Mouse (Mus musculus) embryonic facial prominence, embryonic 11.5 days (tissue): ENCODE data around the gene Lmbr1l. TPM values are rescaled to one million over a fixed set of nuclear protein-coding genes. Genes with fewer than 3 reads are reported as not detected.

Experiments
- ATAC-seq: fragments of 200-750 bp; cut with Nextera tagmentation; replicated peaks from 2 replicates; pipeline ENCODE4 v1.8.0; 2017; ENCODE audit warnings: low read depth; ENCODE audit not compliant: insufficient number of reproducible peaks, low FRiP score, low TSS enrichment
- DNase-seq: peaks from one replicate; pipeline ENCODE4 v3.0.0-alpha.2; 2015; ENCODE audit warnings: low spot score
- H3K27ac ChIP-seq: fragments of 300-500 bp; sonication (generic); replicated peaks from 2 replicates; pipeline ENCODE4 v1.5.1; 2014; ENCODE audit warnings: mild to moderate bottlenecking, low read depth, low read length, control low read depth
- H3K27me3 ChIP-seq: fragments of 300-500 bp; sonication (generic); 2 replicates; pipeline ENCODE4 v1.6.1; 2014; ENCODE audit warnings: mild to moderate bottlenecking, low read length, moderate library complexity, mixed read lengths; ENCODE audit not compliant: control insufficient read depth, insufficient read depth
- H3K36me3 ChIP-seq: fragments of 300-500 bp; sonication (generic); replicated peaks from 2 replicates; pipeline ENCODE4 v1.6.1; 2014; ENCODE audit warnings: low read depth, mild to moderate bottlenecking, low read length, moderate library complexity, mixed read lengths; ENCODE audit not compliant: control insufficient read depth, insufficient read depth
- H3K4me1 ChIP-seq: fragments of 300-500 bp; sonication (generic); 2 replicates; pipeline ENCODE4 v1.6.1; 2014; ENCODE audit warnings: low read length, mixed read lengths; ENCODE audit not compliant: control insufficient read depth, insufficient read depth
- H3K4me2 ChIP-seq: fragments of 300-500 bp; sonication (generic); 2 replicates; pipeline ENCODE4 v1.6.1; 2014; ENCODE audit warnings: low read depth, mild to moderate bottlenecking, control low read depth, low read length, moderate library complexity
- H3K4me3 ChIP-seq: fragments of 300-500 bp; sonication (generic); 2 replicates; pipeline ENCODE4 v1.5.1; 2014; ENCODE audit warnings: low read depth, low read length, control low read depth
- H3K9ac ChIP-seq: fragments of 300-500 bp; sonication (generic); replicated peaks from 2 replicates; pipeline ENCODE4 v1.6.1; 2014; ENCODE audit warnings: mild to moderate bottlenecking, control low read depth, low read length
- H3K9me3 ChIP-seq: fragments of 300-500 bp; sonication (generic); replicated peaks from 2 replicates; pipeline ENCODE4 v1.6.1; 2016; ENCODE audit warnings: mild to moderate bottlenecking, low read length, inconsistent platforms, mixed read lengths; ENCODE audit not compliant: control insufficient read depth
- WGBS: fragments of 180-500 bp; shearing (Covaris S2); extraction: QIAGEN DNeasy Blood & Tissue Kit; methylation state at CpG from one replicate; pipeline ENCODE4 v1.1.7; 2014; 5-methylcytosine and 5-hydroxymethylcytosine counted together
- polyA plus RNA-seq: library from polyadenylated mRNA; unstranded; fragments of >200 nt; fragmentation: Nextera tagmentation; extraction: Ambion mirVana; gene quantifications from 2 replicates; pipeline ENCODE4 v1.2.1, GENCODE M21; 2014

Lmbr1l gene
- polyA plus RNA-seq: 3.9 and 7.1 TPM in 2 replicates

DNA sequence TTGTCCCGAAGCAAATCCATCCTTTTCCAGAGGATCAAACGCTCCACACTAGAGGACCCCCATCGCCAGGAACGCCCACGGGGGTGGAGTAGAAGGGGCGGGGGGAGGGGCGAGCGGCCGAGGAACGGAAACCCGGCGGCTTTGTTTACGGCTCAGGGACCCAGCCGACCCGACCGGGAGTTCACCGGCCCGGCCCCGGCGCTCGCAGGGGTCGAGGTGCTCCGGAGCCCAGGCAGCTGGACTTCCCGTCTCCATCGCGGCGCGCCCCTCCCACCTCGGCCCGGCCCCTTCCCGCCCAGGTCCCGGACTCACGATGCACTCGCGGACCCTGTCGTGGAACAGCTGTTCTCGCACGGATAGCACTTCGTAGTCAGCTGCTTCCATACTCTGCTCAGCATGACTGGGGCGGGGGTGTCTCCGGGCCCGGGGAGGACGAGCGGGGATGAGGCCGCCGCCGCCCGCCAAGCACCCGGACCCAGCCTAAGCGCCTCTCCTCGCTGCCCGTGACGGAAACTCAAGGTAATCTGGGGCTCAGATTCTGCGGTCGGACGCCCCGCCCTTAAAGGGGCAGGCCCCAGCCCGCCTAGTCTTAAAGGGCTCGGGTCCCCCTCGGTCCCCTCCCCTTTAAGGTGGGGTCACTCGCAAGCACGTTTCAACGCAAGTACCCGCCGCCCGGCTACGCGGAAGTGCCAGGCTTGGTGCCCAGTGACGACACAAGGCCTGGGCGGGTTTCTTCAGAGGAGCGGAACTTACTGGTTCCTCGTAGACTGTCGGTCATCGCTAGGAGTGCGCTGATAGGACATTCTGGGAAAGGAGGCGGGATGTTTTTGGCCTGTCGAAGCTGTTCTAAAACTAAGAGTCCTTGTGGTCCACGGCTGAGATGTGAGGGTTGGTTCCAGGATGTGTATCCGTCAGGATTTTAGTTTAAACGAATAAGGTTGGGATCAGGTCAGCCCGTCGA, at the start of gene Lmbr1l:
Gene Lmbr1l, minus strand, starts transcription at position 694 of the 961 bp plus-strand sequence.
- DNase-seq: peak; percentile 100
- H3K9ac ChIP-seq: peak within 1 kb of the TSS; percentile 87
- peak within 1 kb of the TSS; percentile 60 for H3K4me2 ChIP-seq
- no peaks in the 10 kb centered on the region for H3K9me3 ChIP-seq
- no peaks in the 10 kb centered on the region; the same call in 1 of the 2 replicates for H3K36me3 ChIP-seq
- H3K27ac ChIP-seq: peak within 1 kb of the TSS; percentile 86
- peak; percentile 96 for ATAC-seq
- no peaks in the 10 kb centered on the region for H3K4me1 ChIP-seq
- H3K27me3 ChIP-seq: no peaks in the 10 kb centered on the region
- H3K4me3 ChIP-seq: peak within 1 kb of the TSS; percentile 94
- under 1% methylated on average over 82 of the region's 82 CpGs for WGBS

DNA sequence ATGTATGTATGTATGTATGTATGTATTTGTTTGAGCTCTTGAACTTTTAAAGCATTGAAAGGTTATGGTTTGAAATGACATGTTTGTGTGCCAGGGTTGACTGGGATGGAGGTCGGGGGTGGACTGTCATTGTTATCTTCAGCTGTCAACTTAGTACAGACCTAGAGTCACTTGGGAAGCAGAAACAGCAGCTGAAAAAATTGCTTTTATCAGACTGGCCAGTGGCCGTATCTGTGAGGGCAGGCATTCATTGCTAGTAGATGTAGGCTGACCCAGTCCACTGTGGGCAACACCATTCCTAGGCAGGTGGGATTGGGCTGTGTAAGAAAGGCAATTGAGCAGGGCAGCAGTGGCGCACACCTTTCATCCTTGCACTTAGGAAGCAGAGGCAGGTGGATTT, 41.5 kb upstream of the Lmbr1l start:
- no peaks in the 10 kb centered on the region; the same call in 1 of the 2 replicates for H3K27me3 ChIP-seq

DNA sequence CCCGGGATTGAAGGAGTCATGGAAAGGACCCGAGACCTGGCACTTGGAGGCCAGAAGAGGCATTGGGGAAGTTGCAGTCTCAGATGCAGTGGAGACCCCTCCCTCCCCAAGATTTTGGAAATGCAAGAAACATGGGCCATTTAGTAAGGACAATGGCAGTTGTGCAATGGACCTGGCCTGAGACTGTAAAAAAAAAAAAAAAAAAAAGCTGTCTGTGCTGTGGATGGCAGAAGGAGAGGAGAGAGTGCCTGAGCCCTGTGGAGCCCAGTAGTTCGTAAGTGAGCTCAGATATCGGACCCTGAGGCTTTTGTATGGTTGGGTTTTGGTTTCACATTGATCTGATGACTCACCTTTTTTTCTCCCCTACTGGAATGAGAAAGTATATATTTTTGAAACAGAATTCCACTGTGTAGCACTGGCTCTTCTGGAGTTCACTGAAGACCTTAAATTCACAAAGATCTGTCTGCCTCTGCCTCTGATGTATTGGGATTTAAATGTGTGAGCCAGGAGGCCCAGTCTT, 40.9 kb upstream of the Lmbr1l start:
- no peak overlapping the region for H3K4me3 ChIP-seq
- no peak for DNase-seq
- 77% methylated on average over 4 of the region's 4 CpGs for WGBS
- H3K27ac ChIP-seq: no peak overlapping the region
- no peaks in the 10 kb centered on the region for H3K9me3 ChIP-seq
- no peak for ATAC-seq
- no peaks in the 10 kb centered on the region for H3K36me3 ChIP-seq
- H3K27me3 ChIP-seq: no peaks in the 10 kb centered on the region; the same call in 1 of the 2 replicates
- H3K4me2 ChIP-seq: no peak overlapping the region
- H3K9ac ChIP-seq: no peak overlapping the region
- no peaks in the 10 kb centered on the region for H3K4me1 ChIP-seq

More for the DNA sequence above, 41.5 kb upstream of the Lmbr1l start:
- Histone ChIP-seq H3K4me2 (no peak overlapping the region), H3K9ac (no peak overlapping the region), H3K9me3 (no peaks in the 10 kb centered on the region), H3K4me1 (no peaks in the 10 kb centered on the region), H3K4me3 (no peak overlapping the region), H3K27ac (no peak overlapping the region), H3K36me3 (no peaks in the 10 kb centered on the region)
- ATAC-seq: no peak
- WGBS: 78% methylated on average over 3 of the region's 3 CpGs
- DNase-seq: no peak

DNA sequence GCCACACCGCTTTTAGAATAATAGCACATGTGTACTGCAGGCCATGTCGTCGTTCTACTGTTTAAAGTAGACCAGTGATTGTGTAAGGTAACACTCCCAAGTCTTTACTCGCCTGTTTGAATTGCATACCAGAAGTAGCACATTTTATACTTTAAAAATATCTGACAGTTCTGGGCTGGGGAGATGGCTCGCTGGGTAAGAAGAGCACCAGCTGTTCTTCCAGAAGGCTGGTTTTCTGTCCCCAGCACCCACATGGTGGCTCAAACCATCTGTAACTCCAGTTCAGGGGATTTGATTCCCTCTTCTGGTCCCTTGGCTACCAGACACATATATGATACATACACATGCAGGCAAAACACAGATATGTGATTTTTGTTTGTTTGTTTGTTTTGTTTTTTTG, 39.4 kb upstream of the Lmbr1l start:
- no peaks in the 10 kb centered on the region for H3K27me3 ChIP-seq
- no peak overlapping the region for H3K4me3 ChIP-seq
- DNase-seq: no peak
- H3K36me3 ChIP-seq: no peaks in the 10 kb centered on the region
- H3K9me3 ChIP-seq: no peaks in the 10 kb centered on the region
- H3K9ac ChIP-seq: no peak overlapping the region
- H3K27ac ChIP-seq: no peak overlapping the region
- 71% methylated on average over 5 of the region's 5 CpGs for WGBS
- no peaks in the 10 kb centered on the region for H3K4me1 ChIP-seq
- H3K4me2 ChIP-seq: no peak overlapping the region
- no peak for ATAC-seq

DNA sequence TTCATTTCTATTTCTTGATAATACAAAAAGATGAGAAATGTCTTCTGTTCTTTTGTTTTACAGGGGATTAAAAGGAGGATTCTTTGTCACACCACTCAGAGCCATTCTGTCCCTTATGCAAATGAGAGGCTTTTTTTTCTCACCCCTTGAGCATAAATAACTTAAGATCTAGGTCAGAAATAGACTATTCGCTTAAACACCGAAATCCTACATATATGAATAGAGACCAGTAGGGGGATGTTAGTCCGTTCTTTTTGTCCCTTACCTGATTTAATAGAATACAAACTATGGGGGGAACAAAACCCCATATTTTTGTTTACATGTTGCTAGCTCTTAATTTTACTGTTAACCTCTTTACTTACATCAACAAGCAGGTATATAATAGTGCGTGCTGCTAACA, 38.0 kb upstream of the Lmbr1l start:
- 91% methylated on average over 4 of the region's 4 CpGs for WGBS
- Histone ChIP-seq H3K27ac (no peak overlapping the region), H3K9me3 (no peaks in the 10 kb centered on the region), H3K4me1 (no peaks in the 10 kb centered on the region), H3K36me3 (no peaks in the 10 kb centered on the region; the same call in 1 of the 2 replicates), H3K4me3 (no peak overlapping the region), H3K9ac (no peak overlapping the region), H3K4me2 (no peak overlapping the region), H3K27me3 (no peaks in the 10 kb centered on the region)
- no peak for DNase-seq
- no peak for ATAC-seq

DNA sequence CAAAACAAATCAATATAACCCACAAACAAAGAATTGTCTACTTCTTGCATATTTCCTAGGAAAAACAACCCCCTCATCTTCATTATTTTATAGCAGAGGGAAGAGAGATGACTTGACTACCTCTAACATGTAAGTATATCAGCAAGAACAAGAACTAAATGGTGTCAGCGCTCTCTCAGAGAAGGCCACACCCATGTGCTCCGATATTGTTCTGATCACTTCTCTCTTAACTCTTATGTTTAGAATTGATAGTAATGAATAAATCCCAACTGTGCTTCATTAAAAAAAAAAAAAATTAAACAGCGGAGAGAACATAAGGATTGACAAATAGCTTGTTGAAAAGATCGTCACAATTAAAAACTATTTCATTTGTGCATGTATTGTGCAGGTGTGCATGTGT, 37.3 kb upstream of the Lmbr1l start:
- Histone ChIP-seq H3K36me3 (no peaks in the 10 kb centered on the region; the same call in 1 of the 2 replicates), H3K27me3 (no peaks in the 10 kb centered on the region), H3K9me3 (no peaks in the 10 kb centered on the region), H3K9ac (no peak overlapping the region), H3K27ac (peak overlapping the region; percentile 36), H3K4me1 (no peaks in the 10 kb centered on the region), H3K4me3 (no peak overlapping the region), H3K4me2 (no peak overlapping the region; the same call in 1 of the 2 replicates)
- no peak for DNase-seq
- ATAC-seq: no peak
- 75% methylated on average over 4 of the region's 4 CpGs for WGBS

DNA sequence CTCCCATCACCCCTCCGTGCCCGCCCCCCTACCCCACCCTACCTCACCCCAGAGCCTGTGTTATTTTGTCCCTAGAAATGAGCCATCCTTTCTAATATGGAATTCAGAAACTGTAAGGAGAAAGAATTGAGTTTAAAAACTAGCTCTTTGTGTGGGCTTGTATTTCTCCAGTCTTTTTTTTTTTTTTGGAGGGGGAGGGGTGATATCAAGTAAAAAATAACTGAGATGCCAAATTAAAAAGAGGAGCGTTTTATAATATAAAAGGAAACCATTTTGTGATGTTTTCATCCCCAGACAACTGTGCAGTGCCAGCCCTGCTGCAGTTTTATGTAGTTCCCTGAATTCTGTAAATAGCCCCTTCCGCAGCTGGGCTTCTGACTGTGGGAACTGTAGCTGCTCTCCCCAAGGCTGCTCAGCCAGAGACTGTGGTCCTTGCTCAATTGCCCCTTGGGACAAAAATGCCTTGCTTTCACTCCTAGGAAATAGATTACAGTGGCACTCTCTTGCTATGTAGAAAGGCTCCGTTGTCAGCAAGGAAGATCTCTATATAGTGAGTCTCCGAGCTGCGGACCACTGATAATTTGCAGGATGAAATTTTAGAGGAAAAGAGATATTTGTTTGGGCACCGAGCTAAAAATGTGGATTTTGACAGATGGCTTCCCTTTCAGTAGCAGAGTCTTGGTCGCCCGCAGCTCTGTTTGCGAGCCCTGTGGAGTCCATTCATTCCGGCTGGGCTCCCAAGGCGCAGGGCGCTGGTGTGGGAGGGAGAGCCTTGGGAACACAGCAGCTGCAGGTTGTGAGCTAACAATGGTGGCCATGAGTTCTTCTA, 36.6 kb upstream of the Lmbr1l start:
- H3K4me1 ChIP-seq: no peaks in the 10 kb centered on the region
- H3K4me2 ChIP-seq: peak overlapping the region; percentile 26
- H3K27me3 ChIP-seq: no peaks in the 10 kb centered on the region
- H3K27ac ChIP-seq: peak overlapping the region; percentile 65
- no peaks in the 10 kb centered on the region; the same call in 1 of the 2 replicates for H3K36me3 ChIP-seq
- no peaks in the 10 kb centered on the region for H3K9me3 ChIP-seq
- H3K9ac ChIP-seq: peak overlapping the region; percentile 69
- 0 out of 2 replicates have a peak overlapping the region, but pooled peaks have one; percentile 1 for H3K4me3 ChIP-seq
- 12% methylated on average over 14 of the region's 14 CpGs for WGBS
- peak; percentile 63 for DNase-seq
- ATAC-seq: no peak
